Mouse (Mus musculus) testis, postnatal 10 days (tissue): Measurements from ENCODE around the gene Krt90.

Experiments used
- DNase-seq: peaks from one replicate; pipeline ENCODE4 v3.0.0; 2021; ENCODE audit warnings: low spot score

Gene Krt90

GRCm38 (mm10) chr15:101562850-101563249 is at the start of gene Krt90:
Krt90 (minus strand) TSS chr15:101562950.
- DNase-seq: no peak

GRCm38 (mm10) chr15:101599123-101599522 is 36.4 kb upstream of the Krt90 start:
- DNase-seq: no peak

GRCm38 (mm10) chr15:101588216-101588615 is 25.5 kb upstream of the Krt90 start:
- no peak for DNase-seq

GRCm38 (mm10) chr15:101584456-101584855 is 21.7 kb upstream of the Krt90 start:
- DNase-seq: no peak

- no peak for DNase-seq
Observed at GRCm38 (mm10) chr15:101583211-101583965, 20.6 kb upstream of the Krt90 start.

- DNase-seq: no peak
Observed at GRCm38 (mm10) chr15:101581701-101582100, 19.0 kb upstream of the Krt90 start.

GRCm38 (mm10) chr15:101575506-101575905 is 12.8 kb upstream of the Krt90 start:
- DNase-seq: peak; percentile 39

GRCm38 (mm10) chr15:101573796-101574345 is 11.1 kb upstream of the Krt90 start, which contains the start of gene Krt75:
Krt75 (minus strand) TSS chr15:101573904.
- no peak for DNase-seq

GRCm38 (mm10) chr15:101567780-101568179 is 5.0 kb upstream of the Krt90 start:
- DNase-seq: no peak

GRCm38 (mm10) chr15:101558034-101558646 is 4.6 kb downstream of the Krt90 start:
- no peak for DNase-seq

GRCm38 (mm10) chr15:101553169-101553568 is 9.6 kb downstream of the Krt90 start:
- peak; percentile 58 for DNase-seq

- no peak for DNase-seq
Observed at GRCm38 (mm10) chr15:101552188-101552587, 10.6 kb downstream of the Krt90 start.

GRCm38 (mm10) chr15:101550567-101550966 is 12.2 kb downstream of the Krt90 start, which contains the start of gene Krt82:
Krt82 (minus strand) TSS chr15:101550667.
- DNase-seq: no peak

GRCm38 (mm10) chr15:101544478-101544877 is 18.3 kb downstream of the Krt90 start:
- no peak for DNase-seq

- DNase-seq: peak; percentile 50
Observed at GRCm38 (mm10) chr15:101542543-101542942, 20.2 kb downstream of the Krt90 start.

GRCm38 (mm10) chr15:101538580-101538900 is 24.2 kb downstream of the Krt90 start:
- no peak for DNase-seq

GRCm38 (mm10) chr15:101537864-101538579 is 24.7 kb downstream of the Krt90 start:
- no peak for DNase-seq

- no peak for DNase-seq
Observed at GRCm38 (mm10) chr15:101536054-101536850, 26.5 kb downstream of the Krt90 start.

- no peak for DNase-seq
Observed at GRCm38 (mm10) chr15:101532720-101533119, 30.0 kb downstream of the Krt90 start, which contains the start of gene Krt84. Krt84 (minus strand) TSS chr15:101532820.

- no peak for DNase-seq
Observed at GRCm38 (mm10) chr15:101522556-101523232, 40.1 kb downstream of the Krt90 start.

- peak; percentile 89 for DNase-seq
Observed at GRCm38 (mm10) chr15:101519792-101520191, 43.0 kb downstream of the Krt90 start.
